Mouse (Mus musculus) ES-Bruce4 (cell line): Measurements from ENCODE around the gene Lhfpl2.

Experiments used
- CTCF ChIP-seq: IDR thresholded peaks from one replicate; pipeline ENCODE4 v1.8.1; 2011; ENCODE audit warnings: low read depth, low read length
- POLR2A ChIP-seq: IDR thresholded peaks from one replicate; pipeline ENCODE4 v1.8.1; 2011; ENCODE audit warnings: low read length; ENCODE audit not compliant: insufficient read depth

DNA sequence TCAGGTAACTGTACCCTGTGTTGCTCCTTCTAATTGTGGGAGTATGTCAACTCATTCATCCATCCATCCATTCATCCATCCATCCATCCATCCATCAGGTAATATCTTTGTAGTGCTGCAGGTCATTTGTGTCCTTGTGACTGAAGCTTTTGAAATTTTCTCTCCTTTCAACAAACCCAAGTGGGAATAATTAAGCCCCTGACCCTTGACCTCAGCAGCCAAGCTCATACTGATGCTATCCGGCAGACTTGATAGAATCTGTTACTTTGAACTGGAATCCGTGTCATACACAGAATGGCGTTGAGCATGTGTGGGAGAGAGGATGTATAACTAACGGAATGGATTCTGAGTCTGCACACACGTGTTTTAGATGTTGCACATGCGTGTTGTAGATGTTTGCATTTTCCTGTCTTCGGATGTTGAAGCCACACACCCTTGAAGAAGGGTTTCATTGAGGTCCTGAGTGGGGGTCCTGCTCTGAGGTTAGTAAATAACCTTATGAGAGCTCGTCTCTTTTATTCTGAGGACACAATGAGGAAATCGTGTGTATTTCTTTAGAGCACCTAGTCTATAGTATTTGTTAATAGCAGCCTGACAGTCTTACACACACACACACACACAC is 3.8 kb downstream of the Lhfpl2 start:
- TF ChIP-seq POLR2A (no peak), CTCF (no peak)
